Mouse (Mus musculus) midbrain, embryonic 11.5 days (tissue): ENCODE results near the gene Gm5767. TPM values are rescaled to one million over a fixed set of nuclear protein-coding genes. Genes with fewer than 3 reads are reported as not detected.
A peak's percentile ranks its signal among the peaks of the same experiment; 100 is the strongest.
"Not testable (repeated sequence)": the region's sequence is repeated elsewhere in the genome, so short reads cannot be mapped to it uniquely, and the experiment has no call there.

ENCODE experiments used
- ATAC-seq: fragments of 200-750 bp; cut with Nextera tagmentation; 2 replicates; pipeline ENCODE4 v1.8.0; 2017; ENCODE audit warnings: moderate TSS enrichment, moderate library complexity; ENCODE audit not compliant: low FRiP score
- DNase-seq: peaks from one replicate; pipeline ENCODE4 v3.0.0; 2015; ENCODE audit warnings: low spot score; ENCODE audit errors: missing footprints
- H3K27ac ChIP-seq: fragments of 300-500 bp; sonication (generic); 2 replicates; pipeline ENCODE4 v1.5.1; 2014; ENCODE audit warnings: low read depth, low read length
- H3K27me3 ChIP-seq: fragments of 300-500 bp; sonication (generic); 2 replicates; pipeline ENCODE4 v1.6.1; 2014; ENCODE audit warnings: mild to moderate bottlenecking, low read length, moderate library complexity, mixed read lengths; ENCODE audit not compliant: control insufficient read depth, insufficient read depth
- H3K36me3 ChIP-seq: fragments of 300-500 bp; sonication (generic); 2 replicates; pipeline ENCODE4 v1.6.1; 2014; ENCODE audit warnings: mild to moderate bottlenecking, low read length, moderate library complexity, mixed read lengths; ENCODE audit not compliant: control insufficient read depth, insufficient read depth
- H3K4me1 ChIP-seq: fragments of 300-500 bp; sonication (generic); 2 replicates; pipeline ENCODE4 v1.6.1; 2014; ENCODE audit warnings: low read length; ENCODE audit not compliant: control insufficient read depth, insufficient read depth
- H3K4me2 ChIP-seq: fragments of 300-500 bp; sonication (generic); 2 replicates; pipeline ENCODE4 v1.6.1; 2014; ENCODE audit warnings: mild to moderate bottlenecking, moderate library complexity
- H3K4me3 ChIP-seq: fragments of 300-500 bp; sonication (generic); 2 replicates; pipeline ENCODE4 v1.5.1; 2014; ENCODE audit warnings: low read depth, low read length
- H3K9ac ChIP-seq: fragments of 300-500 bp; sonication (generic); 2 replicates; pipeline ENCODE4 v1.6.1; 2014; ENCODE audit warnings: low read length
- H3K9me3 ChIP-seq: fragments of 300-500 bp; sonication (generic); 2 replicates; pipeline ENCODE4 v1.6.1; 2016; ENCODE audit warnings: low read length; ENCODE audit not compliant: control insufficient read depth
- WGBS: fragments of 180-500 bp; shearing (Covaris S2); extraction: QIAGEN DNeasy Blood & Tissue Kit; methylation state at CpG from one replicate; pipeline ENCODE4 v1.1.7; 2014; 5-methylcytosine and 5-hydroxymethylcytosine counted together
- polyA plus RNA-seq: library from polyadenylated mRNA; unstranded; fragments of >200 nt; fragmentation: Nextera tagmentation; extraction: Ambion mirVana; gene quantifications from 2 replicates; pipeline ENCODE4 v1.2.1, GENCODE M21; 2014

The Gm5767 gene
- polyA plus RNA-seq, 1 experiment from 2014 or later = not detected

GRCm38 (mm10) chr16:8715513-8716080, 35.0 kb downstream of the Gm5767 start:
- Histone ChIP-seq H3K4me3 (no peak overlapping the region), H3K4me1 (no peaks in the 10 kb centered on the region), H3K36me3 (peaks cover 13% of the 10 kb centered on the region), H3K9me3 (no peaks in the 10 kb centered on the region), H3K27ac (no peak overlapping the region), H3K27me3 (no peaks in the 10 kb centered on the region), H3K9ac (no peak overlapping the region), H3K4me2 (no peak overlapping the region)
- ATAC-seq = no peak
- no peak for DNase-seq
- 86% methylated on average over 10 of the region's 10 CpGs for WGBS

- no peak for DNase-seq
Measured at GRCm38 (mm10) chr16:8716300-8716699, 35.7 kb downstream of the Gm5767 start.

GRCm38 (mm10) chr16:8717744-8718143, 37.2 kb downstream of the Gm5767 start:
- Histone ChIP-seq H3K4me3 (no peak overlapping the region), H3K9ac (no peak overlapping the region), H3K4me2 (no peak overlapping the region), H3K4me1 (no peaks in the 10 kb centered on the region), H3K36me3 (peaks cover 6% of the 10 kb centered on the region), H3K9me3 (no peaks in the 10 kb centered on the region), H3K27ac (no peak overlapping the region), H3K27me3 (no peaks in the 10 kb centered on the region)
- WGBS = 97% methylated on average over 10 of the region's 10 CpGs
- no peak for ATAC-seq
- DNase-seq = no peak

More at GRCm38 (mm10) chr16:8716300-8716699, 35.7 kb downstream of the Gm5767 start:
- no peaks in the 10 kb centered on the region for H3K27me3 ChIP-seq
- no peak overlapping the region for H3K4me3 ChIP-seq
- no peak overlapping the region for H3K9ac ChIP-seq
- H3K27ac ChIP-seq = no peak overlapping the region
- no peaks in the 10 kb centered on the region for H3K4me1 ChIP-seq
- peaks cover 10% of the 10 kb centered on the region for H3K36me3 ChIP-seq
- no peaks in the 10 kb centered on the region for H3K9me3 ChIP-seq
- no peak overlapping the region for H3K4me2 ChIP-seq
- WGBS = 89% methylated on average over 6 of the region's 6 CpGs
- ATAC-seq = no peak

GRCm38 (mm10) chr16:8720447-8720846, 39.9 kb downstream of the Gm5767 start:
- Histone ChIP-seq H3K36me3 (peaks cover 6% of the 10 kb centered on the region), H3K4me2 (no peak overlapping the region), H3K27me3 (no peaks in the 10 kb centered on the region), H3K9me3 (no peaks in the 10 kb centered on the region), H3K4me1 (no peaks in the 10 kb centered on the region), H3K27ac (no peak overlapping the region), H3K9ac (no peak overlapping the region), H3K4me3 (no peak overlapping the region)
- WGBS = 94% methylated on average over 4 of the region's 4 CpGs
- ATAC-seq = no peak
- no peak for DNase-seq

- H3K36me3 ChIP-seq = no peaks in the 10 kb centered on the region
- DNase-seq = no peak
- no peak overlapping the region for H3K27ac ChIP-seq
- H3K4me1 ChIP-seq = no peaks in the 10 kb centered on the region
- H3K27me3 ChIP-seq = no peaks in the 10 kb centered on the region
- no peak overlapping the region for H3K4me3 ChIP-seq
- ATAC-seq = no peak
- H3K9ac ChIP-seq = no peak overlapping the region
- H3K9me3 ChIP-seq = no peaks in the 10 kb centered on the region
- whole genome bisulfite sequencing = 94% methylated on average over 3 of the region's 3 CpGs
- H3K4me2 ChIP-seq = no peak overlapping the region
Measured at GRCm38 (mm10) chr16:8724031-8724430, 43.5 kb downstream of the Gm5767 start.

GRCm38 (mm10) chr16:8725807-8726206, 45.2 kb downstream of the Gm5767 start:
- no peak overlapping the region for H3K4me3 ChIP-seq

GRCm38 (mm10) chr16:8728111-8728748, 47.7 kb downstream of the Gm5767 start:
- no peak for ATAC-seq
- Histone ChIP-seq H3K4me1 (no peaks in the 10 kb centered on the region), H3K9me3 (no peaks in the 10 kb centered on the region), H3K27ac (no peak overlapping the region), H3K4me2 (no peak overlapping the region), H3K9ac (no peak overlapping the region), H3K27me3 (no peaks in the 10 kb centered on the region), H3K36me3 (no peaks in the 10 kb centered on the region), H3K4me3 (no peak overlapping the region)
- 90% methylated on average over 5 of the region's 5 CpGs for WGBS
- no peak for DNase-seq

More at GRCm38 (mm10) chr16:8725807-8726206, 45.2 kb downstream of the Gm5767 start:
- Histone ChIP-seq H3K4me2 (no peak overlapping the region), H3K4me1 (no peaks in the 10 kb centered on the region), H3K9me3 (no peaks in the 10 kb centered on the region), H3K27ac (no peak overlapping the region), H3K27me3 (no peaks in the 10 kb centered on the region), H3K36me3 (no peaks in the 10 kb centered on the region), H3K9ac (no peak overlapping the region)
- DNase-seq (no peak), ATAC-seq (no peak)
- whole genome bisulfite sequencing = 94% methylated on average over 2 of the region's 2 CpGs

- Histone ChIP-seq H3K9ac (no peak overlapping the region), H3K9me3 (no peaks in the 10 kb centered on the region), H3K4me2 (no peak overlapping the region), H3K4me1 (peaks cover 19% of the 10 kb centered on the region), H3K4me3 (no peak overlapping the region), H3K27ac (no peak overlapping the region), H3K27me3 (no peaks in the 10 kb centered on the region), H3K36me3 (no peaks in the 10 kb centered on the region)
- 93% methylated on average over 7 of the region's 7 CpGs for WGBS
- ATAC-seq = no peak
- peak; percentile 54 for DNase-seq
Measured at GRCm38 (mm10) chr16:8731630-8732029, 51.1 kb downstream of the Gm5767 start.

- H3K27ac ChIP-seq, H3K4me3 ChIP-seq, ATAC-seq, H3K9ac ChIP-seq, H3K9me3 ChIP-seq, H3K36me3 ChIP-seq, H3K27me3 ChIP-seq, H3K4me2 ChIP-seq: not testable (repeated sequence)
- peak; percentile 53 for DNase-seq
- WGBS = 92% methylated on average over 3 of the region's 4 CpGs
- H3K4me1 ChIP-seq = peaks cover 26% of the 10 kb centered on the region
Measured at GRCm38 (mm10) chr16:8732450-8732849, 51.9 kb downstream of the Gm5767 start.
